Mouse (Mus musculus) ES-E14 (cell line): ENCODE measurements around the gene Smc6.

Experiments
- CHD2 ChIP-seq: IDR thresholded peaks from 2 replicates; pipeline ENCODE4 v1.6.1; 2014; ENCODE audit warnings: mild to moderate bottlenecking, low read depth, low read length, inconsistent platforms
- HCFC1 ChIP-seq: IDR thresholded peaks from 2 replicates; pipeline ENCODE4 v1.6.1; 2012; ENCODE audit warnings: low read length, inconsistent platforms, borderline replicate concordance; ENCODE audit not compliant: insufficient read depth
- MAFK ChIP-seq: IDR thresholded peaks from 2 replicates; pipeline ENCODE4 v1.6.1; 2014; ENCODE audit warnings: mild to moderate bottlenecking, low read depth, low read length, inconsistent platforms; ENCODE audit not compliant: insufficient read depth
- ZC3H11A ChIP-seq: IDR thresholded peaks from 2 replicates; pipeline ENCODE4 v1.6.1; 2012; ENCODE audit warnings: low read depth, mild to moderate bottlenecking, inconsistent platforms, low read length, borderline replicate concordance
- ZNF384 ChIP-seq: IDR thresholded peaks from 2 replicates; pipeline ENCODE4 v1.6.1; 2012; ENCODE audit warnings: low read depth, low read length, inconsistent platforms

DNA sequence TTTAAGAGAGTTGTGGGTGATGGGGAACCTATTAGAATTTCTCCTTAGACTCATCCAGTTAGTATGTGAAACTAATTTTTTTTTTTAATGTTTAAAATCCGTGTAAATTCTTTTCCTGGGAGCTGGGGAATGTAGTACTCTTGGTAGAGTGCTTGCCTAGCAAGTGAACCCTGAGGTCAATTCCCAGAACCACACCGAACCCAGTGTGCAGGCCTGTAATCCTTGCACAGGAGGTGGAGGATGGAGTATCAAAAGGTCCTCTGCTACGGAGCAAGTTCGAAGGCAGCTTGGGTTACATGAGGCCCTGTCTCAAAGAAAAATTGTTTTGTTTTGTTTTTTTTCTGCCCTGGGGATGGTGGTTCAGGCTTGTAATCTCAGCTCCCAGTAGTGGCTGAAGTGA, 1.3 kb downstream of the Smc6 start:
- TF ChIP-seq MAFK (no peak), ZNF384 (no peak), CHD2 (no peak), HCFC1 (no peak), ZC3H11A (no peak)
